Mouse (Mus musculus) layer of hippocampus, postnatal 36 days (tissue): ENCODE measurements at regions not wholly inside any gene's neighbourhood (a gene's known extent, or its start where the extent isn't known, plus 50 kb on each side); places are given as distances from the start of the nearest gene placed in this dataset.

ENCODE experiments used
- DNase-seq, 2 experiments: peaks; one replicate each; pipeline ENCODE4 v3.0.0; 2022

GRCm38 (mm10) chr11:19145991-19146390 is 127.2 kb upstream of the Meis1 start:
- DNase-seq, result no peak

- no peak for DNase-seq
Measured at GRCm38 (mm10) chr11:19151026-19151425, 132.2 kb upstream of the Meis1 start.

GRCm38 (mm10) chr11:19153714-19154113 is 134.9 kb upstream of the Meis1 start:
- no peak for DNase-seq

- DNase-seq, result no peak
Measured at GRCm38 (mm10) chr11:19154813-19155616, 136.2 kb upstream of the Meis1 start.

GRCm38 (mm10) chr11:19155617-19155983 is 136.8 kb upstream of the Meis1 start:
- DNase-seq, result no peak

- no peak for DNase-seq
Measured at GRCm38 (mm10) chr11:19160227-19160626, 141.4 kb upstream of the Meis1 start.

- no peak for DNase-seq
Measured at GRCm38 (mm10) chr11:19160669-19161068, 141.9 kb upstream of the Meis1 start.

- DNase-seq, result no peak
Measured at GRCm38 (mm10) chr11:19170938-19171337, 152.2 kb upstream of the Meis1 start.

- no peak for DNase-seq
Measured at GRCm38 (mm10) chr11:19174305-19175017, 155.7 kb upstream of the Meis1 start.

GRCm38 (mm10) chr11:19179290-19179689 is 160.5 kb upstream of the Meis1 start:
- no peak for DNase-seq

GRCm38 (mm10) chr11:19189778-19190177 is 171.0 kb upstream of the Meis1 start:
- no peak for DNase-seq

GRCm38 (mm10) chr11:19194464-19194863 is 175.7 kb upstream of the Meis1 start:
- no peak for DNase-seq

- DNase-seq, result no peak
Measured at GRCm38 (mm10) chr11:19197790-19198189, 179.0 kb upstream of the Meis1 start.

GRCm38 (mm10) chr11:19202602-19203517 is 184.1 kb upstream of the Meis1 start:
- DNase-seq, result no peak

- DNase-seq, result no peak
Measured at GRCm38 (mm10) chr11:19203518-19203900, 184.7 kb upstream of the Meis1 start.

- DNase-seq, result peak; percentile 47 to 50
Measured at GRCm38 (mm10) chr11:19203968-19204367, 185.2 kb upstream of the Meis1 start.

GRCm38 (mm10) chr11:19204521-19204920 is 185.7 kb upstream of the Meis1 start:
- no peak for DNase-seq

GRCm38 (mm10) chr11:19205174-19205573 is 186.4 kb upstream of the Meis1 start:
- no peak for DNase-seq

GRCm38 (mm10) chr11:19219476-19219875 is 200.7 kb upstream of the Meis1 start:
- no peak for DNase-seq

- no peak for DNase-seq
Measured at GRCm38 (mm10) chr11:19221442-19221841, 202.7 kb upstream of the Meis1 start.

GRCm38 (mm10) chr11:19226756-19227155 is 208.0 kb upstream of the Meis1 start:
- DNase-seq, result no peak

GRCm38 (mm10) chr11:19227716-19228115 is 208.9 kb upstream of the Meis1 start:
- no peak for DNase-seq
